Mouse (Mus musculus): ENCODE data around the gene Gm12695.

Gm12695 gene

GRCm38 (mm10) chr4:96698218-96698561 lies 86.8 kb downstream of the Gm12695 start:
- DNase-seq (ENCODE audit: low read depth, low spot score), result no peak

GRCm38 (mm10) chr4:96697511-96698217 lies 87.3 kb downstream of the Gm12695 start:
- DNase-seq (ENCODE audit: low read depth, low spot score), result no peak

GRCm38 (mm10) chr4:96696614-96697360 lies 88.2 kb downstream of the Gm12695 start:
- DNase-seq (ENCODE audit: low read depth, low spot score), result no peak

GRCm38 (mm10) chr4:96687358-96687803 lies 97.6 kb downstream of the Gm12695 start:
- no peak for DNase-seq (ENCODE audit: low read depth, low spot score)

GRCm38 (mm10) chr4:96683474-96683873 lies 101.5 kb downstream of the Gm12695 start:
- DNase-seq (ENCODE audit: low read depth, low spot score), result no peak

- no peak for DNase-seq (ENCODE audit: low read depth, low spot score)
These were observed 104.0 kb downstream of the Gm12695 start for GRCm38 (mm10) chr4:96680966-96681365.

GRCm38 (mm10) chr4:96680233-96680632 lies 104.8 kb downstream of the Gm12695 start:
- no peak for DNase-seq (ENCODE audit: low read depth, low spot score)
